Mouse (Mus musculus) liver, embryonic 14.5 days (tissue): Measurements from ENCODE around the gene Med16. TPM values are rescaled to one million over a fixed set of nuclear protein-coding genes. Genes with fewer than 3 reads are reported as not detected.

Experiments
- ATAC-seq: fragments of 200-750 bp; cut with Nextera tagmentation; 2 replicates; pipeline ENCODE4 v1.8.0; 2017; ENCODE audit warnings: moderate number of reproducible peaks, mild to moderate bottlenecking, moderate library complexity; ENCODE audit not compliant: insufficient read depth
- DNase-seq, 3 experiments: peaks; one replicate each; pipeline ENCODE4 v3.0.0-alpha.2; 2012 to 2013; ENCODE audit warnings: low read depth in 3 of 3, low spot score in 3 of 3
- H3K27ac ChIP-seq: fragments of 300-500 bp; sonication (generic); 2 replicates; pipeline ENCODE4 v1.5.1; 2014; ENCODE audit warnings: moderate library complexity, mild to moderate bottlenecking, control low read depth, inconsistent platforms
- H3K27me3 ChIP-seq: fragments of 300-500 bp; sonication (generic); 2 replicates; pipeline ENCODE4 v1.6.1; 2014; ENCODE audit warnings: mild to moderate bottlenecking, low read length, moderate library complexity; ENCODE audit not compliant: control insufficient read depth, insufficient read depth
- H3K36me3 ChIP-seq: fragments of 300-500 bp; sonication (generic); replicated peaks from 2 replicates; pipeline ENCODE4 v1.6.1; 2014; ENCODE audit warnings: low read depth; ENCODE audit not compliant: control insufficient read depth, insufficient read depth
- H3K4me1 ChIP-seq, 2 experiments: fragments of 200-500 bp in 1 of 2; fragments of 300-500 bp in 1 of 2; sonication (generic) in 1 of 2; replicated peaks; 2 replicates each; pipeline ENCODE4 v1.6.1; 2012 to 2014; ENCODE audit warnings: antibody characterized with exemption in 1 of 2, inconsistent platforms in 1 of 2, low read length in 1 of 2; ENCODE audit not compliant: control insufficient read depth in 2 of 2, insufficient read depth in 2 of 2
- H3K4me2 ChIP-seq: fragments of 300-500 bp; sonication (generic); 2 replicates; pipeline ENCODE4 v1.6.1; 2014; ENCODE audit warnings: low read depth, mild to moderate bottlenecking, control low read depth, moderate library complexity
- H3K4me3 ChIP-seq, 2 experiments: fragments of 200-500 bp in 1 of 2; fragments of 300-500 bp in 1 of 2; sonication (generic) in 1 of 2; 2 replicates each; pipeline ENCODE4 v1.5.1; 2012 to 2014; ENCODE audit warnings: low read depth in 2 of 2, low read length in 2 of 2, mild to moderate bottlenecking in 2 of 2, control low read depth in 1 of 2, inconsistent platforms in 1 of 2, moderate library complexity in 1 of 2; ENCODE audit not compliant: insufficient read depth in 1 of 2
- H3K9ac ChIP-seq: fragments of 300-500 bp; sonication (generic); replicated peaks from 2 replicates; pipeline ENCODE4 v1.6.1; 2014; ENCODE audit warnings: mild to moderate bottlenecking, control low read depth, moderate library complexity
- H3K9me3 ChIP-seq: fragments of 300-500 bp; sonication (generic); 2 replicates; pipeline ENCODE4 v1.6.1; 2016; ENCODE audit warnings: low read length, mixed read lengths; ENCODE audit not compliant: control insufficient read depth
- CTCF ChIP-seq: IDR thresholded peaks from 2 replicates; pipeline ENCODE4 v1.5.1; 2016; ENCODE audit warnings: antibody characterized with exemption, low read depth, control low read depth
- EP300 ChIP-seq: IDR thresholded peaks from 2 replicates; pipeline ENCODE4 v1.6.1; 2016; ENCODE audit warnings: antibody characterized with exemption, low read depth
- WGBS: fragments of 180-500 bp; shearing (Covaris S2); extraction: QIAGEN DNeasy Blood & Tissue Kit; methylation state at CpG from one replicate; pipeline ENCODE4 v1.1.7; 2014; ENCODE audit not compliant: insufficient replicate concordance; 5-methylcytosine and 5-hydroxymethylcytosine counted together
- polyA plus RNA-seq, 2 experiments: library from polyadenylated mRNA; depleted of rRNA in 1 of 2; stranded (reverse) in 1 of 2; unstranded in 1 of 2; fragments of >200 nt; fragmentation: Nextera tagmentation in 1 of 2; extraction: Ambion mirVana in 1 of 2; gene quantifications; 2 replicates each; pipeline versions ENCODE4 v1.2.1 to v1.2.3; 2012 to 2014

The Med16 gene
- polyA plus RNA-seq, 2 experiments = 10.0 to 13.3 TPM

DNA sequence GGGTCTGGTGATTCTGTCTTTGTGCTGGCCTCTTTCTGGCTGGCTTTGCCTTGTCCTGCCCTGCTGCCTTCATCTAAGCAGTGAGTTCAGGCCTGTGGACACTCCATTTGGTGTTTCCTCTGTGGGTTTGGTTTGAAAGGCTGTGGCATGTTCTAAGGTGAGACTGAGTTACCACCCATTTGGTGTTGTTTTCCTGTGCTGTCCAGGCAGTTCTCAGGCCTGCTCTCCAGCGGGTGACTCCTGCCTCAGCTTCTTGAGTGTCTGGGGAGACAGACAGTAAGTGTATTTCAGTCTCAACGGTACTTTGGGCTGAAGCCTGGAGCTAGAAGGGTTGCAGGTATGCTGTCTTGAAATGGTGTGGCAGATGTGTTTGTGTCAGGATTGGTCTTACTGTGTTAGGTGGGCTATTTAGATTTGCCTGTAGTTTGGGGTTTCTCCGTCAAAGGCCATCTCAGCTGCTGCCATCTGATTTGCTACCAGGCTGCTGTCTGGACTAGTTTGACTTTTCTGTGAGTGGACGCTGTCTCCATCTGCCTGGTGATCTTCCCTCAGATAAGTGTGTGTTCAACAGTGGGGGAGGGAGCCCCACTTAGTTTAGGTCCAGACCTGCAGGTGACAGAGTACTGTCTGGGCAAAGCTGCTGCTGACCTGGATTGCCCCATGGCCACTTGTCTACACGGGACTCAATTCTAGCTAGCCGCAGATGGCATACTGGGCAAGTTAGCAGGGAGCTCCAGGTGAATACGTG lies 51.8 kb downstream of the Med16 start:
- peaks cover 54% of the 10 kb centered on the region for H3K36me3 ChIP-seq
- TF ChIP-seq EP300 (no peak), CTCF (no peak)
- 35% methylated on average over 7 of the region's 7 CpGs for WGBS
- ATAC-seq (no peak), DNase-seq (no peak)
- no peaks in the 10 kb centered on the region for H3K27me3 ChIP-seq
- H3K9me3 ChIP-seq = no peaks in the 10 kb centered on the region
- peak overlapping the region; percentile 83 for H3K9ac ChIP-seq
- H3K4me1 ChIP-seq = peaks cover 22 to 42% of the 10 kb centered on the region in 2 experiments
- peak overlapping the region; percentile 87 for H3K4me2 ChIP-seq
- H3K27ac ChIP-seq = no peak overlapping the region
- peak overlapping the region; percentile 72 to 80 for H3K4me3 ChIP-seq

DNA sequence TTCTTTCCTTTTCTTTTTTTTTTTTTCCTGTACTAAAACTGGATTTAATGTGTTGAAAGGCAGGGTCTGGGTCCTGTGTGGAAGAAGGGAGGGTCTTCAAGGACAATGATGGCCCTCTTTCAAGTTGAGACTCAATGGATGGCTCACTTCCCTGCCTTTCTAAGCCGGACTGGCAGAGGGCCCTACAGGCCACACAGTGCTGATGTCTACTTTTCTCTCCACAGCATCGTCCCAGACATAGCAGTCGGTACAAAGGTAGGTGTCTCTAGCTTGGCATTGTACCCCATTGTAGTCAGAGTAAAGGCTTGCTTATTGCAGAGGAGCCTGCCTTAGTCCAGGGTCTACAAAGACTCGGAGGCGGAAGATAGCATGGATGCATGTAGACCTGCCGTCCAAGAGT lies 52.4 kb downstream of the Med16 start:
- Histone ChIP-seq H3K4me1 (peaks cover 28 to 48% of the 10 kb centered on the region in 2 experiments), H3K36me3 (peaks cover 48% of the 10 kb centered on the region), H3K9me3 (no peaks in the 10 kb centered on the region), H3K9ac (peak overlapping the region; percentile 83), H3K4me3 (peak overlapping the region; percentile 72 to 80), H3K4me2 (peak overlapping the region; percentile 87), H3K27ac (no peak overlapping the region; the same call in 1 of the 2 replicates), H3K27me3 (no peaks in the 10 kb centered on the region)
- DNase-seq (no peak), ATAC-seq (no peak)
- TF ChIP-seq CTCF (no peak), EP300 (no peak)
- 34% methylated on average over 6 of the region's 6 CpGs for WGBS

DNA sequence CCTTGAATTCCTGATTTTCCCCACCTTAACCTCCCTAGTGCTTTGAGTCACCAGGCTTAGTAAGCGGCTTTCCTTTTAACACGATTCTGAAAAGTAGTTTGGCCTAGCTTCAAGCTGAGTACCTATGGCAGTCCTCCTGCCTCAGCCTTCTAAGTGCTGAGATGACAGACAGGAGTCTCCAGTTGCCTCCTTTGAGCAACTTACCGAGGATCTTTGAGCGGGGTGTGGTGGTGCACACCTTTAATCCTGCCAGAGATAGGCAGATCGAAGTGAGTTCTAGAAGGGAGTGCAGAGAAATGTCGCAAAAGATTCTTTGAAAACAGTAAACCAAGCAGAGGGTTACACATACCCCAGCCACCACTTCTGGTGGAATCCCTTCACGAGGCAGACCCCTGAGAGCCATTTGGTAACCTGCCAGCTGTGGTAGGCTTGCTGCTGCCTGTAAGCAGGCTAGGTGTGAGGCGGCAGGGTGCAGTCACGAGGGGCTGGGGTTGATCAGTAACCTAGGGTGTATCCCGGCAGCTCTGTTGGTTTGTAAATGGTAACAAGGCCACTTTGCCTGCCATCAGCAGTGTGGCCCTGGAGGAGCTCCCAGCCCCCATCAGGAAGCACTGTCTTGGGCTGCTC lies 53.1 kb downstream of the Med16 start:
- DNase-seq (peak in 1 of 3 experiments; percentile 44), ATAC-seq (no peak)
- H3K4me3 ChIP-seq = peak overlapping the region; percentile 72 to 80
- H3K27ac ChIP-seq = peak overlapping the region; percentile 94
- TF ChIP-seq EP300 (no peak), CTCF (no peak)
- peak overlapping the region; percentile 87 for H3K4me2 ChIP-seq
- WGBS = under 1% methylated on average over 10 of the region's 10 CpGs
- no peaks in the 10 kb centered on the region for H3K27me3 ChIP-seq
- peaks cover 42% of the 10 kb centered on the region for H3K36me3 ChIP-seq
- H3K9ac ChIP-seq = peak overlapping the region; percentile 83
- peaks cover 28 to 48% of the 10 kb centered on the region in 2 experiments for H3K4me1 ChIP-seq
- no peaks in the 10 kb centered on the region for H3K9me3 ChIP-seq

DNA sequence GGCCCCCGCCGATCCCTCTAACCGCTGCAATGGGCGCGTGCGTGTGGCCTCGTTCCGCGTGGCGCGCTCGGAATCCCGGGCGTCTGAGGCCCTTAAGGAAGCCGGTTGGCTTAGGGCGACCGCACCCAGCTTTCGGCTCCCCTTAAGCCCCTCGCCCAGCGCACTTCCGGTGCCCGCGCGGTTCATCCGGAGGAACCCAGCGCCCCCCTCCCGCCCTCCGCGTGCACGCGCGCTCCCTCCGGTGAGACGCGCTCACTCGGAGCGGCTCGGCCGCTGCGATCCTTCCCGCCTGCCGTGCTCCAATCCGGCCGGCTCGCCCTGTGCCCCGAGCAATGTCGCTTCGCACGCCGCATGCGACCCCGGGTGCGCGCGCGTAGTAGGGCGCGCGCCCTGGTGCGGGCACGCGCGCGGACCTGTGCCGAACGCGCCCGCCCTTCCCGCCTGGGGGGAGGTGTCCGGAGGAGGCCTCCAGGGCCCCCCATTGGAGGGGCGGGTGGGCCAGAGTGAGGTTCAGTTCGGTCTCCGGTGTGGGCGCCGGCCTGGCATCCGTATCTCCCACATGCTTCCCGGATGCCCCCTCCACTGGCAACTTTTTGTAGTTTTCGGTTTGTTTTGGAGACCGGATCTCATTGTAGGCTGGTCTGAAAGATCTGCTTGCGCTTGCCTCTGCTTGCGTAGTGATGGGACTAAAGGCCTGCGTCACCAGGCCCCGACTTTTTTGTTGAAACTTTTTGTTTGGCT lies 53.8 kb downstream of the Med16 start:
- Histone ChIP-seq H3K36me3 (peaks cover 35% of the 10 kb centered on the region), H3K27ac (peak overlapping the region; percentile 94), H3K27me3 (no peaks in the 10 kb centered on the region), H3K9ac (peak overlapping the region; percentile 83), H3K4me2 (peak overlapping the region; percentile 87), H3K4me3 (peak overlapping the region; percentile 72 to 80), H3K9me3 (no peaks in the 10 kb centered on the region), H3K4me1 (peaks cover 28 to 52% of the 10 kb centered on the region in 2 experiments)
- under 1% methylated on average over 81 of the region's 83 CpGs for whole genome bisulfite sequencing
- DNase-seq (peak; percentile 37 to 44 (median 41)), ATAC-seq (peak; percentile 36)
- TF ChIP-seq EP300 (no peak), CTCF (no peak)
